Mouse (Mus musculus) midbrain, embryonic 12.5 days (tissue): ENCODE results near the gene Arglu1. TPM values are rescaled to one million over a fixed set of nuclear protein-coding genes. Genes with fewer than 3 reads are reported as not detected.
A peak's percentile ranks its signal among the peaks of the same experiment; 100 is the strongest.

ENCODE experiments used
- ATAC-seq: fragments of 200-750 bp; cut with Nextera tagmentation; 2 replicates; pipeline ENCODE4 v1.8.0; 2017; ENCODE audit warnings: low read depth, moderate TSS enrichment, moderate library complexity; ENCODE audit not compliant: low FRiP score
- H3K27ac ChIP-seq: fragments of 300-500 bp; sonication (generic); replicated peaks from 2 replicates; pipeline ENCODE4 v1.5.1; 2016; ENCODE audit warnings: mild to moderate bottlenecking
- H3K27me3 ChIP-seq: fragments of 300-500 bp; sonication (generic); 2 replicates; pipeline ENCODE4 v1.6.1; 2016; ENCODE audit warnings: mild to moderate bottlenecking
- H3K36me3 ChIP-seq: fragments of 300-500 bp; sonication (generic); 2 replicates; pipeline ENCODE4 v1.6.1; 2016
- H3K4me1 ChIP-seq: fragments of 300-500 bp; sonication (generic); 2 replicates; pipeline ENCODE4 v1.6.1; 2016
- H3K4me2 ChIP-seq: fragments of 300-500 bp; sonication (generic); replicated peaks from 2 replicates; pipeline ENCODE4 v1.6.1; 2016; ENCODE audit warnings: mild to moderate bottlenecking, moderate library complexity
- H3K4me3 ChIP-seq: fragments of 300-500 bp; sonication (generic); 2 replicates; pipeline ENCODE4 v1.5.1; 2016; ENCODE audit warnings: mild to moderate bottlenecking
- H3K9ac ChIP-seq: fragments of 300-500 bp; sonication (generic); replicated peaks from 2 replicates; pipeline ENCODE4 v1.6.1; 2016; ENCODE audit warnings: mild to moderate bottlenecking, moderate library complexity
- H3K9me3 ChIP-seq: fragments of 300-500 bp; sonication (generic); 2 replicates; pipeline ENCODE4 v1.6.1; 2016; ENCODE audit warnings: mild to moderate bottlenecking
- WGBS: fragments of 180-500 bp; shearing (Covaris S2); methylation state at CpG from one replicate; pipeline ENCODE4 v1.1.7; 2016; 5-methylcytosine and 5-hydroxymethylcytosine counted together
- polyA plus RNA-seq: library from polyadenylated mRNA; unstranded; fragments of >200 nt; fragmentation: Nextera tagmentation; extraction: Ambion mirVana; gene quantifications from 2 replicates; pipeline ENCODE4 v1.2.1, GENCODE M21; 2016

Arglu1 gene
- polyA plus RNA-seq, 1 experiment from 2014 or later = 201 TPM

DNA sequence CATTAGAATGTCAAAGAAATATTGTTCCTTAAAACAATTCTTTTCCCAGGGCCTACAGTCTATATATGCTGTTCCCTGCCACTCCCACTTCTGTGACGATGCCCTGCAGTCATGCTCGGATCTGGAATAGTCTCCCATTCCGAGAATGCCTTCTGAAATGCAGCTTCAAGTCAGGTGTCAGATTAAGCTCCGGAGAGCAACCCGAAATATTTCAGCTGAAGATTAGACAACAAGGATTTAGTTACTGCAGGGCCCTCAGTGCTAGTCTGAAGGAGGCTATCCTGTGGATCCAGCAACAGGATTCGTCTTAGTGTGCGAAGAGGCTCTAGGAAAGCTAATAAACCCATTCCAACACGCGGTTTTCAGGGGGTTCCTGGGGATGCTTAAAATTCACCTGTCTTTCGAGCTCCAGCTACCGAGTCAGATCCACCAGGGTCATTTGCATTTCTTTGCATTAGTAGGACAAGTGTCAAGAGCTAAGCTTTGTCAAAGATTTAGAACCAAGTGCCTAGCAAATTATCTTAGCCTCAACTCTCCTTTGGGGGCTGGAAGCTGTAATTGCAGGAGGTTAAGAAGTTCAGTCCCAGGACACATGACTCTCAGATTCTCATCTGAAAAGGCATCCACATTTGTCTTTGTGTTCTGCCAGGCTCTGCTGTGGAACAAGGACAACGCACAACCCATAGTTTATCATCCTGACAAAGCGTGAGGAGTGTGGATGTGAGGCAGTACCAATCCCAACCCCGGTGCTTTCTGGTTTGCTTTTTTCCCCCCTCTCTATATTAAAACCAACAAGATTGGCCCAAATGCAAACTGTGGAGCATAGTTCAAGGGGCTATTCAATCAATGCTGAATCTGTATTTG, 33.5 kb downstream of the Arglu1 start:
- Histone ChIP-seq H3K27me3 (peaks cover 52% of the 10 kb centered on the region), H3K4me2 (peak overlapping the region; percentile 91), H3K36me3 (no peaks in the 10 kb centered on the region), H3K9me3 (no peaks in the 10 kb centered on the region), H3K4me1 (peaks cover 60% of the 10 kb centered on the region), H3K27ac (peak overlapping the region; percentile 54), H3K9ac (peak overlapping the region; percentile 31; the same call in 1 of the 2 replicates), H3K4me3 (peak overlapping the region; percentile 29)
- 3% methylated on average over 14 of the region's 14 CpGs for WGBS
- ATAC-seq = no peak

GRCm38 (mm10) chr8:8655346-8656340, 34.7 kb downstream of the Arglu1 start:
- Histone ChIP-seq H3K9me3 (no peaks in the 10 kb centered on the region), H3K4me2 (peak overlapping the region; percentile 91), H3K4me1 (peaks cover 69% of the 10 kb centered on the region), H3K27me3 (peaks cover 63% of the 10 kb centered on the region), H3K4me3 (peak overlapping the region; percentile 29), H3K36me3 (no peaks in the 10 kb centered on the region), H3K9ac (peak overlapping the region; percentile 28; the same call in 1 of the 2 replicates), H3K27ac (peak overlapping the region; percentile 35)
- ATAC-seq = peak; percentile 56
- WGBS = 6% methylated on average over 24 of the region's 24 CpGs

DNA sequence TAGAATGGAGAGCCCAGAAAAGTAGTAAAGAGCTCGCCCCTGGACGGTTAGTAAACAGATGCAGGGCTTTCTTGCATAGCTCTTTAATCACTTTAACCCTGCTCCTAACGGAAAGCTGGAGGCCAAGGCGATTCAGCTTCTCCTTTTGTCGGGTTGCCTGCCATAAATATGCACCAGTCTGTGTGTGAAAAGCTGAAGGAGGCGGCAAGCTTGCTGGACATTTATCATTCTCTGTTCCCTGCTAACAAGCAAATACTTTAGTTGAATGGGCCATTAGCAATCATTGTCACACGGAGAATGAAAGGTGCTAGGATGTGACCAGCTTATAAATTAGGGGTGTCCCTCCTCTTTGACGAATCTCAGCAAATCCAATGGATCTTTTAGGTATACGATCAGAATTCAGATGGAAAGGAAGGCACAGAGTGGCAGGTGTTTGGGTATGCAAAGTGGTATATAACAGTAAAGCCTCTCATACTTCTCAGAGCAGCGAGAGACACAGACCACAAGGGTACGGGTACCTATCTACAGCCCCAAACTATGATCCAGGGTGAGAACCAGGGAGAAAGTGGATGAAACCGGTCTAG, 36.3 kb downstream of the Arglu1 start:
- H3K4me2 ChIP-seq = peak overlapping the region; percentile 91
- H3K4me3 ChIP-seq = no peak overlapping the region
- H3K27ac ChIP-seq = no peak overlapping the region
- H3K27me3 ChIP-seq = peaks cover 78% of the 10 kb centered on the region
- H3K9me3 ChIP-seq = no peaks in the 10 kb centered on the region
- ATAC-seq = no peak
- H3K36me3 ChIP-seq = no peaks in the 10 kb centered on the region
- H3K4me1 ChIP-seq = peaks cover 85% of the 10 kb centered on the region
- no peak overlapping the region; the same call in 1 of the 2 replicates for H3K9ac ChIP-seq
- 26% methylated on average over 12 of the region's 12 CpGs for WGBS

DNA sequence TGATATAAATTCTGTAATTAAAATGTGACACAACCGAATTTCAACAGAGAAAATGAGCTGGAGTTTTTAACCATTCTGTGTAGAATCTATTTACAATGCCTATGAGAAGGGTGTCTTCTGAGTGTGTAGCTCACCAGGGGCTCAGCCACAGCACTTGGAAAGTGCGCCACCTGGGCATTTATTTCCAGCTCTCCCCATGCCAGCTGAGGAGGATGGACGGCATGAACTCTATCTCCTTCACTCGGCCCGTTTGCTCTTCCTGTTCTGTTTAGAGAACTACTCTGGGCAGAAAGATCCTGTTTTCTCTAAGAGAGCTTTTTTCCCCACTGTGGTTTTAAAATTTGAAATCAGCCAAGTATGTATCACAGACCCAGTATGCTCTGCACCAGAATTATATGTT, 37.0 kb downstream of the Arglu1 start:
- no peak overlapping the region for H3K4me3 ChIP-seq
- no peaks in the 10 kb centered on the region for H3K36me3 ChIP-seq
- 62% methylated on average over 5 of the region's 5 CpGs for WGBS
- no peak for ATAC-seq
- H3K27ac ChIP-seq = no peak overlapping the region
- H3K4me1 ChIP-seq = peaks cover 85% of the 10 kb centered on the region
- H3K27me3 ChIP-seq = peaks cover 82% of the 10 kb centered on the region
- H3K4me2 ChIP-seq = peak overlapping the region; percentile 91; the same call in 1 of the 2 replicates
- H3K9ac ChIP-seq = no peak overlapping the region
- H3K9me3 ChIP-seq = no peaks in the 10 kb centered on the region

DNA sequence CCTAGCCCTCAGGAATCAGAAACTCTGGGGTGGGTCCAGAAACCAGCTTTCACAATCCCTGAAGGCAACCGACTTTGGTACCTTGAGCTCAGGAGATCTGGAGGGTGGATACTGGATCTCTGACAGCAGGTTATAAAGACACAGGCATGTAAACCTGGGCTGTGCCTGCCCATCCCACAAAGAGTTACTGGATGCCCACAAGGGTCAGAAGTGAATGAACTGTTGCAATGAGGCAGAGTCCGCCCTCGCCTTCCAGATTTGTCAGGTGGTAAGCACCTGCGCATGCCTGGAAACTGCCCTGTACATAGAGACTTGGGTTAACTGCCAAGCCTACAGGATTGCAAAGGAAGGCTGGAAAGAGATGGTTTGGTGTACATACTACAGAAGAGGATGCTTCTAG, 37.9 kb downstream of the Arglu1 start:
- H3K27ac ChIP-seq = no peak overlapping the region
- no peak overlapping the region for H3K4me2 ChIP-seq
- H3K27me3 ChIP-seq = peaks cover 87% of the 10 kb centered on the region
- no peak overlapping the region for H3K4me3 ChIP-seq
- no peak for ATAC-seq
- WGBS = 92% methylated on average over 4 of the region's 4 CpGs
- H3K36me3 ChIP-seq = no peaks in the 10 kb centered on the region
- peaks cover 80% of the 10 kb centered on the region for H3K4me1 ChIP-seq
- H3K9ac ChIP-seq = no peak overlapping the region
- no peaks in the 10 kb centered on the region for H3K9me3 ChIP-seq

DNA sequence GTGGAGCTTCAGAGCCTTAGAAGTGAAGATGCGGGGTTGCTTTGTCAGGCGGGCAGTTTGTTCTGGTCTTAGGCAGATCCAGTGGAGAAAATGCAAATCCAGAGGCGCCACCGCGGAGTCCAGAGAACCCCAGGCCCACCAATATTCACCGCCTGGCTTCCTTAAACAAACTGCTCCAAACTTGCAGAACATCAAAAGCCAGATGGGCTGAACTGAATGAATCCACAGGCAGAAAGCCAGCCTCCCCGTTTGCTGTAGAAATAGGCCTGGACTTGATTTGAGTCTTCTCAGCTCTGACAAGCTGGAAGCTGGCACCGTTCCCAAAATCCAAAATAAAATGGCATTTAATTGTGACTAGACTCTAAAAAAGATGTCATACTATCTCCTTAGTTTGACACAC, 40.4 kb downstream of the Arglu1 start:
- H3K4me3 ChIP-seq = no peak overlapping the region
- no peak overlapping the region for H3K9ac ChIP-seq
- peaks cover 65% of the 10 kb centered on the region for H3K4me1 ChIP-seq
- WGBS = 49% methylated on average over 8 of the region's 8 CpGs
- no peak overlapping the region for H3K27ac ChIP-seq
- no peaks in the 10 kb centered on the region for H3K36me3 ChIP-seq
- H3K27me3 ChIP-seq = peaks cover 100% of the 10 kb centered on the region
- H3K9me3 ChIP-seq = no peaks in the 10 kb centered on the region
- ATAC-seq = no peak
- no peak overlapping the region for H3K4me2 ChIP-seq

DNA sequence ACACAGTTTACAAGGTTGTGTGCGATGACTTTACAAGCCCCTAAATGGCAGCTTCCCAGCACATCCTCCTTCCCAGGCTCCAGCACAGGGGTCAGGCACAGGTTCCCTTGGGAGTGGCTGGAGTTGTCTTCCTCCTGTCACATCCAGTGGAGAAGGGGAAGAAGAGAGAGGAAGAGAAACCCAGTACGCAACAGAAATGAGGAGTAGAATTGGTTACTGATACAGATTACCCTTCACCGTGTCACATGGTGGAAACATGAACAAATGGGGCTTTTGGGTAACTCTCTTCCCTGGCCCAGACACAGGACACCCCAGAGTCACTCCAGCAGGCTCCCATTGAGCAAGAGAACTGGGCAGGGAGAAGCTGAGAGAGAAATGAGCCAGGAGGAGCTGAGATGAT, 40.8 kb downstream of the Arglu1 start:
- Histone ChIP-seq H3K9ac (no peak overlapping the region), H3K4me3 (no peak overlapping the region), H3K36me3 (no peaks in the 10 kb centered on the region), H3K27me3 (peaks cover 98% of the 10 kb centered on the region), H3K9me3 (no peaks in the 10 kb centered on the region), H3K27ac (no peak overlapping the region), H3K4me2 (no peak overlapping the region), H3K4me1 (peaks cover 62% of the 10 kb centered on the region)
- ATAC-seq = no peak
- 95% methylated on average over 3 of the region's 3 CpGs for WGBS

DNA sequence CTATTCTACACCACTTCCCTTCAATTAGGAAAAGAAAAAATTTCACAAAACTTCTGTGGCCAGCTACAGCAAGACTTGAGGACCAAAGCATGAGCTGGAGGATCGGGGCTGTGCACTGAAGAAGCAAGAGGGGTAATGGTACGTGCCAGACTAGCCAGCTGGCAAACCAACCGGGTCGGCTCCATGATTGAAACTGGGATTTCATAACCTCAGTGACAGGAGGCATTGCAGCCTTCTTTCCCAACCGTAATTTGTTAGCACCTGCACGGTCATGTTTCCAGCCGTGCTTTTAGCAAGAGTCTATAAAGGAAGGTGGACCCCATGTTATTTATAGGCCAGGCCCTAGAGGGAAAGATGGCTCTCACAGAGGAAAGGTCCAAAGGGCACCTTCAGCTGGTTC, 41.6 kb downstream of the Arglu1 start:
- Histone ChIP-seq H3K4me2 (no peak overlapping the region), H3K4me1 (peaks cover 62% of the 10 kb centered on the region), H3K36me3 (no peaks in the 10 kb centered on the region)

DNA sequence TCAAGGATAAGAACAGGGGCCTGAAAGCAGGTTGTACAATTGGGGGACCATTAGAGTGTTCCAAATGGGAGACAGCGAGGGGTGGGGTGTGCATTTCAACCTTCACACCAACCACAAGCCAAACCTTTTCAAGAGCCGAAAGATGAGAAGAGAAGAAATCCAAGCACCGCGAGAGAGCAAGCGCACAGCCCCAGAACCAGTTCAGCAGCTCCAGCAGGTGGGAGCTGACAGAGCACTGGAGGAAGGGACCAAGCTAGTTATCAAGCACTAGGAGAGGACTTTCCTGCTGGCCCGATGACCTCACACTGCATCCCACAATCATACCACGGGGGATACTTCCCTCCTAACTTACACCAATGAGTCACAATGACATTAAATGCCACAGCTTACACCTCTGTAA, 42.5 kb downstream of the Arglu1 start:
- Histone ChIP-seq H3K9ac (no peak overlapping the region), H3K4me1 (peaks cover 54% of the 10 kb centered on the region; the same call in 1 of the 2 replicates), H3K9me3 (no peaks in the 10 kb centered on the region), H3K36me3 (no peaks in the 10 kb centered on the region), H3K27me3 (peaks cover 98% of the 10 kb centered on the region), H3K4me2 (no peak overlapping the region), H3K27ac (no peak overlapping the region), H3K4me3 (no peak overlapping the region)
- WGBS = 89% methylated on average over 7 of the region's 7 CpGs
- no peak for ATAC-seq

More for the DNA sequence above, 41.6 kb downstream of the Arglu1 start:
- H3K9me3 ChIP-seq = no peaks in the 10 kb centered on the region
- H3K27me3 ChIP-seq = peaks cover 98% of the 10 kb centered on the region
- H3K9ac ChIP-seq = no peak overlapping the region
- no peak overlapping the region for H3K27ac ChIP-seq
- 90% methylated on average over 7 of the region's 7 CpGs for WGBS
- H3K4me3 ChIP-seq = no peak overlapping the region
- no peak for ATAC-seq

DNA sequence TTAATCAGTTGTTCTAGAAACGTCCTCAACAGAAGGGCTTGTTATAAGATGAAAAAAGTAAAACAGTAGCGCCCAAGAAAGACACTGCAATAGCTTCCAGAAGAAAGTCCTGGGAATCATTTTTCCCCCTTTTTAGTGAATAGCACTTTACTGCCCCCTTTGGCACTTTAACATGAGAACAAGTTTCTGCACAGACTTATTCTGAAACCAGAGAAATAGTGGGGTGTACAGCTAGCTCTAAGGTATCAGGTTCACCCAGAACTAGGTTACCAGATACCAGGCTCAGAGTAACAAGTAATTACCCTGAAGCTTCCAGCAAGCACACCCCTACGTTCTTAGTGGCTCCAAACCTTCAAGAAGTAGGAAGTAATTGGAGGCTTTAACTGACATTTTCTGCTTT, 43.0 kb downstream of the Arglu1 start:
- Histone ChIP-seq H3K4me2 (no peak overlapping the region), H3K4me3 (no peak overlapping the region), H3K9ac (no peak overlapping the region), H3K36me3 (no peaks in the 10 kb centered on the region), H3K4me1 (peaks cover 49% of the 10 kb centered on the region; the same call in 1 of the 2 replicates), H3K27me3 (peaks cover 98% of the 10 kb centered on the region), H3K9me3 (no peaks in the 10 kb centered on the region), H3K27ac (no peak overlapping the region)
- WGBS = 79% methylated on average over 3 of the region's 3 CpGs
- no peak for ATAC-seq

GRCm38 (mm10) chr8:8644160-8644915, 46.0 kb downstream of the Arglu1 start:
- Histone ChIP-seq H3K9me3 (no peaks in the 10 kb centered on the region), H3K9ac (no peak overlapping the region), H3K4me1 (peaks cover 37% of the 10 kb centered on the region; the same call in 1 of the 2 replicates), H3K27ac (no peak overlapping the region), H3K4me3 (no peak overlapping the region), H3K4me2 (no peak overlapping the region), H3K27me3 (peaks cover 87% of the 10 kb centered on the region), H3K36me3 (no peaks in the 10 kb centered on the region)
- WGBS = 84% methylated on average over 11 of the region's 11 CpGs
- ATAC-seq = no peak
